Mouse (Mus musculus): ENCODE data around the gene Pdzrn3. TPM values are rescaled to one million over a fixed set of nuclear protein-coding genes. Genes with fewer than 3 reads are reported as not detected.

Pdzrn3 gene
- polyA plus RNA-seq, 1 experiment from 2014 or later: 8.2 TPM

DNA sequence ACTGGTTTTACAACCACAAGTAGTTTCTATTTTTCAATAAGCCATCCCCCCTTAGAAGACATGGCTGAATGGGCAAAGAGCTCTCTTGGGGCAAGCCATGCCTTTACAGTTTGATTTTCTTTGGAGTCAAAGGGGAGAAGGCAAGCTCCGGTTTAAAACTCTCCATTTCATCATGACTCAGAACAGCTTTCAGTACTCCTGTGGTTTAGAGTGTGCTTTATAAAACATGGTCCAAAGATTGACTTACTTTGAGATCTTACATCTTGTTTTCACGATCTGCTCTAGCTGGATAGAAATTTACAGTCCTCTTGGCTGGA is 15.1 kb upstream of the Pdzrn3 start:
- Histone ChIP-seq H3K4me1 (replicated peaks; ENCODE audit: control insufficient read depth, insufficient read depth, low read length) (no peaks in the 10 kb centered on the region), H3K9me3 (ENCODE audit: control insufficient read depth, low read length) (no peaks in the 10 kb centered on the region), H3K27me3 (ENCODE audit: control insufficient read depth, insufficient read depth, low read depth, low read length) (no peaks in the 10 kb centered on the region), H3K36me3 (ENCODE audit: control insufficient read depth, insufficient read depth, low read length) (no peaks in the 10 kb centered on the region), H3K9ac (ENCODE audit: low read length) (no peak overlapping the region), H3K4me3 (ENCODE audit: low read length) (no peak overlapping the region), H3K27ac (ENCODE audit: low read length) (no peak overlapping the region), H3K4me2 (ENCODE audit: low read depth, low read length) (no peak overlapping the region)
- WGBS: 79% methylated on average over 2 of the region's 2 CpGs
- ATAC-seq (ENCODE audit: low read depth): no peak

DNA sequence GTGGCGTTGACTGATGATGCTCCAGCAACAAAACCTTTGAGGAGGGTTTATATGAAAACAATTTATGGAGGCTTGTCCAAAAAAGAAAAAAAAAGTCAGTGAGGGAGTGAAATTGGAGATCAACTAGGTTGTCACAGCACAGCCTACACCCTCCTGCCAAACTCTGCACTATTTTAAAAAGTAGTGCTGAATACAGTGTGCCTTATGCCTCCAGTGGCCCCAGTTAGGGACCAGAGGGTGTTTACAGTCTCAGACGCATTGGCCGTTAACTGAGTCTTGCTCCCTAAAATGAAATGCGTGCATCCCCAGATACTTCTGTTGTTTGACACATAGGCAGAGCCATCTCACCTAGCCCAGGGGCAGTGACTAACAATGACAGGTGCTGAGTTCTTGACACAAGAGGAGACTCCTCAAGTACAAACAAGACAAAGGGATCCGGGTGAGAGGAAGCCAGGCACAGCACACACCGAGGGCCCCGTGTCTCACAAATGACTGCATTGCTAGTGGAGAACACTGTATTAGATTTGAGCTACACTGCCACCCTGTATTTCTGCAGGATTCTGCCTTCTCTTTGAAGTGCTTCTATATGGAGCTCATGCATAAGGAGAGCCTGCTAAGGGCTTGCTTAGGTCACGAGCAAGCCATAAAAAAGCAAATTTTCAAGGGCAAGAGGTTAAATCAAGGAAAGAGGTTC is 14.6 kb upstream of the Pdzrn3 start:
- Histone ChIP-seq H3K27me3 (ENCODE audit: control insufficient read depth, insufficient read depth, low read depth, low read length) (no peaks in the 10 kb centered on the region), H3K36me3 (ENCODE audit: control insufficient read depth, insufficient read depth, low read length) (no peaks in the 10 kb centered on the region), H3K27ac (ENCODE audit: low read length) (no peak overlapping the region), H3K9me3 (ENCODE audit: control insufficient read depth, low read length) (no peaks in the 10 kb centered on the region), H3K4me1 (replicated peaks; ENCODE audit: control insufficient read depth, insufficient read depth, low read length) (no peaks in the 10 kb centered on the region), H3K4me3 (ENCODE audit: low read length) (no peak overlapping the region), H3K9ac (ENCODE audit: low read length) (no peak overlapping the region), H3K4me2 (ENCODE audit: low read depth, low read length) (no peak overlapping the region)
- WGBS: 70% methylated on average over 8 of the region's 8 CpGs
- ATAC-seq (ENCODE audit: low read depth): no peak

DNA sequence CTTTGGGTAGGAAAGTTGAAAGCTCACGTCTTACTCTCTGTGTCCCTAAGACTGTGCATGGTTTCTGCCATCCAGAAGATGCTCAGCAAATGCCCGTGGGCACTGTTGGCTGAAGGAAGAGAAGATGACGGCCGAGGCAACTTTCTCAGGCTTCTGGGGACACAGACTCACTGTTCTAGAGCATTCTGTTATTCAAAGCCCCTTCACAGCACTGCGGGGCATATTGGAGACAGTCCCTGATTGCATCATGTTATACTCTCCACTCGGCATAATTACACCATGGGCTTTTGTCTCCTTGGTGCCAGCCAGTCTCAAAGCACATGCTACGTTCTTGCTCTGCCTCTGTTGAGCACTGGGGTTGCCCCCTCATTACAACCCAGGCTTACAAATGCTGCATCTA is 7.8 kb upstream of the Pdzrn3 start:
- H3K27ac ChIP-seq (ENCODE audit: low read length): no peak overlapping the region
- peaks cover 6% of the 10 kb centered on the region for H3K4me1 ChIP-seq (replicated peaks; ENCODE audit: control insufficient read depth, insufficient read depth, low read length)
- H3K9me3 ChIP-seq (ENCODE audit: control insufficient read depth, low read length): no peaks in the 10 kb centered on the region
- WGBS: 84% methylated on average over 7 of the region's 7 CpGs
- no peak overlapping the region for H3K9ac ChIP-seq (ENCODE audit: low read length)
- H3K4me2 ChIP-seq (ENCODE audit: low read depth, low read length): no peak overlapping the region
- H3K27me3 ChIP-seq (ENCODE audit: control insufficient read depth, insufficient read depth, low read depth, low read length): peaks cover 3% of the 10 kb centered on the region; the same call in 1 of the 2 replicates
- H3K4me3 ChIP-seq (ENCODE audit: low read length): no peak overlapping the region
- H3K36me3 ChIP-seq (ENCODE audit: control insufficient read depth, insufficient read depth, low read length): no peaks in the 10 kb centered on the region
- no peak for ATAC-seq (ENCODE audit: low read depth)

DNA sequence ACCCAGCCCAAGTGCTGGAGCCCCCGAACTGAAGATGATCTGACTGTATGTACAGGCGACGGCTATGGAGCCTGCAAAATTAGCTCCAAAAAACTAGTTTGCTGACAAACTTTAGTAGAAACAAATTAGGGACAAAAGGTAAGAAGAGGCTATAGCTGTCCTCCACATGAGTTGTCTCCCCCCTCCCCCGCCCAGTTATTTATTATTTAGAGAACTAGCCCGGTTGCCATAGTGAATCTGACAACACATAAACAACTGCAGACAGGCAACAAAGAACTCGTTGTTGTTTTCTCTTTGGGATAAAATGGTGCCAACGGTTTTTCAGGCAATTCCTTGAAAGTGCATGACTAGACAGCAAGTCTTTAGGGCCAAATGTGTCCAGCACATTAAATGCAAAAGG is 7.3 kb upstream of the Pdzrn3 start:
- Histone ChIP-seq H3K4me2 (ENCODE audit: low read depth, low read length) (no peak overlapping the region), H3K36me3 (ENCODE audit: control insufficient read depth, insufficient read depth, low read length) (no peaks in the 10 kb centered on the region), H3K4me1 (replicated peaks; ENCODE audit: control insufficient read depth, insufficient read depth, low read length) (peaks cover 6% of the 10 kb centered on the region), H3K27me3 (ENCODE audit: control insufficient read depth, insufficient read depth, low read depth, low read length) (peaks cover 3% of the 10 kb centered on the region; the same call in 1 of the 2 replicates), H3K9me3 (ENCODE audit: control insufficient read depth, low read length) (no peaks in the 10 kb centered on the region), H3K4me3 (ENCODE audit: low read length) (no peak overlapping the region), H3K9ac (ENCODE audit: low read length) (no peak overlapping the region), H3K27ac (ENCODE audit: low read length) (no peak overlapping the region)
- no peak for ATAC-seq (ENCODE audit: low read depth)
- 77% methylated on average over 7 of the region's 7 CpGs for WGBS

DNA sequence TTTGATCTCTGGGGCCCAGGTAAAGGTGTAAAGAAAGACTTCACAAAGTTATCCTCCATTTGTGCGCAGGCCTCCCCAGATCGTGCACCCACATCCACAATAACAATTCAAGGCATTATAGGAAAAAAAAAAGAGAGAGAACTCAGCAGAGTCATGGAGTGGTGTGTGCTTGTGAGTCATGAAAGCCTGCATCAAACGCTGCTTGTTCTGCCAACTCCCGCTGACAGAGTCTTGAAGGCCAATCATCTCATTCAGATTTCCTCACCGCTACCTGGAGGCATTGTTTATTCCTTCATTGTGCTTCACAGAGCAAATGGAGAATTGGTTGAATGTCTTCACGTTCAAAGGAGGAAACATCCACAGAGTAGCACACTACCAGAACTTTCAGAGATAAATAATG is 6.8 kb upstream of the Pdzrn3 start:
- no peak overlapping the region for H3K4me2 ChIP-seq (ENCODE audit: low read depth, low read length)
- ATAC-seq (ENCODE audit: low read depth): no peak
- H3K4me3 ChIP-seq (ENCODE audit: low read length): no peak overlapping the region
- WGBS: 78% methylated on average over 6 of the region's 6 CpGs
- H3K9me3 ChIP-seq (ENCODE audit: control insufficient read depth, low read length): no peaks in the 10 kb centered on the region
- H3K9ac ChIP-seq (ENCODE audit: low read length): no peak overlapping the region
- peaks cover 3% of the 10 kb centered on the region; the same call in 1 of the 2 replicates for H3K27me3 ChIP-seq (ENCODE audit: control insufficient read depth, insufficient read depth, low read depth, low read length)
- no peak overlapping the region for H3K27ac ChIP-seq (ENCODE audit: low read length)
- no peaks in the 10 kb centered on the region for H3K36me3 ChIP-seq (ENCODE audit: control insufficient read depth, insufficient read depth, low read length)
- peaks cover 6% of the 10 kb centered on the region for H3K4me1 ChIP-seq (replicated peaks; ENCODE audit: control insufficient read depth, insufficient read depth, low read length)

DNA sequence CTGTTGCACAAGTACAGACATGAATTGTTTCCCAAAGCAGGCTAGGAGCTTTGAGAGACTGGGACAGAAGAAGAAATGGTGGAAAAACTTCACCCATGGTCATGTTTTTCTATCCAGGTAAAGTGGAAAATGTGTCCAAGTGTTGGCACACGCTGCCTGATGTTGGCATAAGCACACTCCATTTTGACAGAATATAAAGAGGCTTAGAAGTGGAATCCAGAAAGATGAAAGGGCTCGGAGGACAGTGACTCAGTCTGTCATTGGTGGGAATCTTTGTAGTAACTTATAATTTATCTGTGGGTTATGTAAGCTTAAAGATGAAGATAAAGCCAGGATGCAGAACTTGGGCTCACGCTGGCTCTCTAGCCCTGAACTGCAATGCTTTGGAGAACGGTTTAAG is 5.2 kb upstream of the Pdzrn3 start:
- H3K4me1 ChIP-seq (replicated peaks; ENCODE audit: control insufficient read depth, insufficient read depth, low read length): peaks cover 9% of the 10 kb centered on the region
- no peaks in the 10 kb centered on the region for H3K36me3 ChIP-seq (ENCODE audit: control insufficient read depth, insufficient read depth, low read length)
- H3K9ac ChIP-seq (ENCODE audit: low read length): no peak overlapping the region
- H3K4me3 ChIP-seq (ENCODE audit: low read length): no peak overlapping the region
- H3K4me2 ChIP-seq (ENCODE audit: low read depth, low read length): no peak overlapping the region
- no peak for ATAC-seq (ENCODE audit: low read depth)
- H3K9me3 ChIP-seq (ENCODE audit: control insufficient read depth, low read length): no peaks in the 10 kb centered on the region
- WGBS: 43% methylated on average over 4 of the region's 4 CpGs
- peaks cover 3% of the 10 kb centered on the region; the same call in 1 of the 2 replicates for H3K27me3 ChIP-seq (ENCODE audit: control insufficient read depth, insufficient read depth, low read depth, low read length)
- no peak overlapping the region; the same call in 1 of the 2 replicates for H3K27ac ChIP-seq (ENCODE audit: low read length)

DNA sequence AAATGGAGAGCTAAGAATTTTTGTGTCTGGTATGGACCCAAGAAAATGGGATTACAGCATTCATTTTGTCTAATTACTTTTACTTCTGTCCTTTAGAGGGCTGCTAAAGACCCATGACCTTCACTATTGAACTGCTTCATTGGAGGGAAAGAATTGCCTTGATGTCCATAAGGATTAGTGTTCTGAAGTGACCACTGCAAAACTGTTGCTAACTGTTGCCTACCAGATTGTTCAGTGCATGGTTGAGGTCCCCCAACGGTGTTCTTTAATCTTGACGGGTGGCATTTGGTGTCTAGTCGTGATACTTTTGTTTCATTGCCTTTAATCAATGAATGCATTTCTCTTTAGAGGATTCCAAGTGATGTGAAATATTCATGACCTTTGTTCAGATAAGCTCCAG is 1.8 kb upstream of the Pdzrn3 start:
- no peak overlapping the region for H3K4me2 ChIP-seq (ENCODE audit: low read depth, low read length)
- no peaks in the 10 kb centered on the region for H3K36me3 ChIP-seq (ENCODE audit: control insufficient read depth, insufficient read depth, low read length)
- H3K4me3 ChIP-seq (ENCODE audit: low read length): no peak overlapping the region
- 60% methylated on average over 3 of the region's 3 CpGs for WGBS
- peaks cover 3% of the 10 kb centered on the region; the same call in 1 of the 2 replicates for H3K27me3 ChIP-seq (ENCODE audit: control insufficient read depth, insufficient read depth, low read depth, low read length)
- no peak overlapping the region for H3K9ac ChIP-seq (ENCODE audit: low read length)
- H3K9me3 ChIP-seq (ENCODE audit: control insufficient read depth, low read length): no peaks in the 10 kb centered on the region
- H3K4me1 ChIP-seq (replicated peaks; ENCODE audit: control insufficient read depth, insufficient read depth, low read length): peaks cover 17% of the 10 kb centered on the region
- no peak for ATAC-seq (ENCODE audit: low read depth)
- no peak overlapping the region for H3K27ac ChIP-seq (ENCODE audit: low read length)

DNA sequence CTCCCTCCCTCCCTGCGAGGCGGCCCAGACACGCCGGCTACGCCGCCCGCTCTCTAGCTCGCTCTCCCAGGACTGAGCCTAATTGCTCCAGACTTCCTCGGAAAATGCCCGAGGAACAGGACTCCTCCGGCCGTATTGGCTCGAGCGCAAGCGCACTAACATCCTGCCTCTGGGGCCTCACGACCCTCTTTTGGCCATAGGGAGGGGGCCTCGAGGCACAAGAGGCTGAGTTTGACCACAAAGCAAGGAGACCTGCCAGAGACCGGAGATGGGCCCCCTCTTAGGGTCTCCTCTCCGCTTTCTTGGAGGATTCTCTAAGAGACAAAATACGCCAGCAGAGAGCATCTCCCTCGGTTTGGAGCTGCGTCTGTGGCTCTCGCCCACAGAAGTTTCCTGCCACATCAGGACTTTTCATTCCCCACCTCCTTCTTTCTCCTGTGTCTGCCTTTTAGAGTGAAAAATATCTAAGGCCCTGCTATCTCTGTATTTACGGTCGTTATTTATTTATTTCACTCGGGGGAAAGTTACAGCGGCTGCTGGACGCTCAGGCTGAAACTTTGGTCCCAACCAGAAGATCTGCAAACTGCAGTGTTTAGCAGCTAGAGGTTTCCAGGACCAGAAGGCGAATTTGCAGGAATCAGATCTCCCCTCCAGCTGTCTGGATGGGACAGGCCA is 375 bp upstream of the Pdzrn3 start:
- peak overlapping the region; percentile 91 for H3K27ac ChIP-seq (ENCODE audit: low read length)
- no peaks in the 10 kb centered on the region for H3K36me3 ChIP-seq (ENCODE audit: control insufficient read depth, insufficient read depth, low read length)
- under 1% methylated on average over 21 of the region's 29 CpGs for WGBS
- H3K4me1 ChIP-seq (replicated peaks; ENCODE audit: control insufficient read depth, insufficient read depth, low read length): peaks cover 32% of the 10 kb centered on the region
- ATAC-seq (ENCODE audit: low read depth): peak; percentile 88
- peak overlapping the region; percentile 70 for H3K9ac ChIP-seq (ENCODE audit: low read length)
- H3K4me3 ChIP-seq (ENCODE audit: low read length): peak overlapping the region; percentile 60
- peak overlapping the region; percentile 82 for H3K4me2 ChIP-seq (ENCODE audit: low read depth, low read length)
- H3K27me3 ChIP-seq (ENCODE audit: control insufficient read depth, insufficient read depth, low read depth, low read length): peaks cover 3% of the 10 kb centered on the region; the same call in 1 of the 2 replicates
- H3K9me3 ChIP-seq (ENCODE audit: control insufficient read depth, low read length): no peaks in the 10 kb centered on the region

DNA sequence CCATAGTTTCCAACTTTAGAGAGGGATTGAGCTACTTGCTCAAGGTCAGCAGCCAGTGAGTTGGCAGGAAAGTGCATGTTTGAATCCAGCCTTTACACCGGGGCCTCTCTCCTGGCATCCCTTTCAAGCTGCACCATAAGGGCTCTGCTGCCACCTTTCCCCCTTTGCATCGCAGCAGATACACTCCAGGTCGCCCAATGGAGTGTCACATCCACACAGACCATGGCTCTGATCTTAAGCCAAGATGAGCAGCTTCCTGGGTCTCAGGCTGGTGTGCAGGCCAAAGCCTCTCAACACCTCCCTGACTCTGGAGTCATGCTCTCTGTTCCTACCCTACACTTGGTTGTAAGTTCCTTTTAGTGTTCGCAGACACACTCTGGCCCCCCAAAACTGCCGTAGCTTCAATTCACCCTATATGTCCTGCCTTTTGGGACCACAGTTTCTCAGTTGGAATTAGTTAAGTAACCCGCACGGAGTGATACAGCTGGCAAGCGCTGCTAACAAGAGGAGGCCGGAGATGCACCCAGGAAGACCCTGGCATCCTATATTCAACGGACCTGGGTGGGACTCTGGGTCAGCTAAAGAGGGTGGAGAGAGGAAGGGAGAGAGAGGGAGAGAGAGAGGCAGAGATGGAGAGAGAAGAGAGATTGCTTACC is 1.1 kb downstream of the Pdzrn3 start:
- Histone ChIP-seq H3K27me3 (ENCODE audit: control insufficient read depth, insufficient read depth, low read depth, low read length) (peaks cover 3% of the 10 kb centered on the region; the same call in 1 of the 2 replicates), H3K9ac (ENCODE audit: low read length) (peak overlapping the region; percentile 70), H3K36me3 (ENCODE audit: control insufficient read depth, insufficient read depth, low read length) (no peaks in the 10 kb centered on the region), H3K4me1 (replicated peaks; ENCODE audit: control insufficient read depth, insufficient read depth, low read length) (peaks cover 27% of the 10 kb centered on the region), H3K4me3 (ENCODE audit: low read length) (peak overlapping the region; percentile 60), H3K9me3 (ENCODE audit: control insufficient read depth, low read length) (no peaks in the 10 kb centered on the region), H3K4me2 (ENCODE audit: low read depth, low read length) (peak overlapping the region; percentile 82), H3K27ac (ENCODE audit: low read length) (peak overlapping the region; percentile 91)
- 3% methylated on average over 10 of the region's 10 CpGs for WGBS
- ATAC-seq (ENCODE audit: low read depth): no peak

Measured in lung, embryonic 16.5 days (tissue).